Mouse (Mus musculus) lung, adult 2 months (tissue): ENCODE measurements at regions not wholly inside any gene's neighbourhood (a gene's known extent, or its start where the extent isn't known, plus 50 kb on each side); places are given as distances from the start of the nearest gene placed in this dataset.

ENCODE experiments used
- CTCF ChIP-seq: fragments of 200-500 bp; IDR thresholded peaks from 2 replicates; pipeline ENCODE4 v1.5.1; 2011; ENCODE audit warnings: mild to moderate bottlenecking, low read length, control low read depth; ENCODE audit not compliant: insufficient read depth
- POLR2A ChIP-seq: fragments of 200-500 bp; IDR thresholded peaks from 2 replicates; pipeline ENCODE4 v1.6.1; 2011; ENCODE audit warnings: low read depth, mild to moderate bottlenecking, control low read depth, low read length, borderline replicate concordance; ENCODE audit errors: extremely low read depth

GRCm38 (mm10) chr6:37642701-37643121, 112.7 kb downstream of the Akr1d1 start:
- TF ChIP-seq POLR2A (no peak), CTCF (no peak)
